8 mouse cellular contexts compared by ENCODE assay signal in the genomic region with DNA sequence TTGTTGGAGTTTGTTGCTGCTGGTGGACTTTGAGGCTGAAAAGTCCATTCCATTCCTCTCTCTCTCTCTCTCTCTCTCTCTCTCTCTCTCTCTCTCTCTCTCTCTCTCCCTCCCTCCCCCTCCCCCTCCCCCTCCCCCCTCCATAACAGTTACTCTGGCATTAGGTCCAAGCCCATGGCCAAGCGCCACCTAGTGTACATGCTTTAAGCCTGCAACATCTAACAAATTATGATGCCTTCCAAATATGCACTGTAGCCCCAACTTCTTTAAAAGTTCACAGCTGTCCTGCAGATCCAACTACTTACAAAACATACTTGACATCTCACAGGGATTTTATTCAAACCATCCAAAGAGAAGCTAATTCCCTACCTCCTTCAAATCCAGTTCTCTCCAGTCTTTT. TPM values are rescaled to one million over a fixed set of nuclear protein-coding genes. Genes with fewer than 3 reads are reported as not detected.
A peak's percentile ranks its signal among the peaks of the same experiment; 100 is the strongest.
DNase-seq lines count a peak whose midpoint lies in the region; ATAC-seq and TF ChIP-seq lines count a peak whose summit lies in the region.

No protein-coding gene starts in this region.

- WGBS in heart, embryonic 12.5 days = 60% methylated on average over 1 of the region's 1 CpGs
- 50% methylated on average over 1 of the region's 1 CpGs for WGBS in heart, embryonic 11.5 days (ENCODE audit: insufficient replicate concordance)
- 62% methylated on average over 1 of the region's 1 CpGs for WGBS in spleen, adult 2 months
- 44% methylated on average over 1 of the region's 1 CpGs for WGBS in heart, embryonic 15.5 days
- 42% methylated on average over 1 of the region's 1 CpGs for WGBS in forebrain, embryonic 11.5 days

- H3K27me3 ChIP-seq in heart, embryonic 12.5 days (replicated peaks) = no peaks in the 10 kb centered on the region
- no peaks in the 10 kb centered on the region for H3K27me3 ChIP-seq in heart, embryonic 11.5 days (ENCODE audit: control insufficient read depth, insufficient read depth, low read length)
- no peaks in the 10 kb centered on the region for H3K27me3 ChIP-seq in spleen, adult 2 months (ENCODE audit: control insufficient read depth, insufficient read depth, low read length)
- H3K27me3 ChIP-seq in heart, embryonic 15.5 days = no peaks in the 10 kb centered on the region
- no peaks in the 10 kb centered on the region for H3K27me3 ChIP-seq in forebrain, embryonic 11.5 days (ENCODE audit: control insufficient read depth, insufficient read depth, low read length)

- H3K9me3 ChIP-seq in heart, embryonic 12.5 days (replicated peaks) = no peaks in the 10 kb centered on the region
- H3K9me3 ChIP-seq in heart, embryonic 11.5 days (replicated peaks; ENCODE audit: control insufficient read depth, low read length) = no peaks in the 10 kb centered on the region
- H3K9me3 ChIP-seq in heart, embryonic 15.5 days (replicated peaks) = no peaks in the 10 kb centered on the region
- no peaks in the 10 kb centered on the region for H3K9me3 ChIP-seq in forebrain, embryonic 11.5 days (ENCODE audit: control insufficient read depth, low read length)

- no peak overlapping the region for H3K4me3 ChIP-seq in heart, embryonic 12.5 days
- no peak overlapping the region for H3K4me3 ChIP-seq in heart, embryonic 11.5 days (ENCODE audit: low read depth, low read length)
- H3K4me3 ChIP-seq in spleen, adult 2 months (ENCODE audit: extremely low read depth, insufficient read depth, insufficient read length) = no peak overlapping the region
- no peak overlapping the region for H3K4me3 ChIP-seq in heart, embryonic 15.5 days
- no peak overlapping the region for H3K4me3 ChIP-seq in forebrain, embryonic 11.5 days (ENCODE audit: low read depth, low read length)

- no peak overlapping the region for H3K4me2 ChIP-seq in heart, embryonic 12.5 days
- no peak overlapping the region for H3K4me2 ChIP-seq in heart, embryonic 11.5 days
- H3K4me2 ChIP-seq in heart, embryonic 15.5 days = no peak overlapping the region
- H3K4me2 ChIP-seq in forebrain, embryonic 11.5 days (ENCODE audit: low read depth, low read length, severe bottlenecking) = no peak overlapping the region

- H3K36me3 ChIP-seq in heart, embryonic 12.5 days = peaks cover 10% of the 10 kb centered on the region
- no peaks in the 10 kb centered on the region for H3K36me3 ChIP-seq in heart, embryonic 11.5 days (ENCODE audit: control insufficient read depth, insufficient read depth, low read length)
- H3K36me3 ChIP-seq in spleen, adult 2 months (ENCODE audit: control insufficient read depth, insufficient read depth, low read length) = no peaks in the 10 kb centered on the region
- H3K36me3 ChIP-seq in heart, embryonic 15.5 days = peaks cover 7% of the 10 kb centered on the region
- H3K36me3 ChIP-seq in forebrain, embryonic 11.5 days (ENCODE audit: control insufficient read depth, insufficient read depth, low read length) = no peaks in the 10 kb centered on the region

- peak; percentile 16; the same call in 1 of the 2 replicates for TF ChIP-seq CTCF in spleen, adult 2 months (IDR thresholded peaks at IDR 0.05; ENCODE audit: extremely low read depth, insufficient read depth, insufficient read length, insufficient replicate concordance)

- peaks cover 29% of the 10 kb centered on the region for H3K4me1 ChIP-seq in heart, embryonic 12.5 days (replicated peaks)
- H3K4me1 ChIP-seq in heart, embryonic 11.5 days (ENCODE audit: control insufficient read depth, insufficient read depth, low read length) = peaks cover 11% of the 10 kb centered on the region
- no peaks in the 10 kb centered on the region for H3K4me1 ChIP-seq in spleen, adult 2 months (ENCODE audit: control insufficient read depth, insufficient read depth, insufficient read length)
- peaks cover 21% of the 10 kb centered on the region for H3K4me1 ChIP-seq in heart, embryonic 15.5 days (replicated peaks)
- H3K4me1 ChIP-seq in forebrain, embryonic 11.5 days (replicated peaks; ENCODE audit: control insufficient read depth, insufficient read depth, low read length) = peaks cover 3% of the 10 kb centered on the region; the same call in 1 of the 2 replicates

- H3K27ac ChIP-seq in heart, embryonic 12.5 days (ENCODE audit: poor library complexity, severe bottlenecking) = peak overlapping the region; percentile 91; the same call in 1 of the 2 replicates
- H3K27ac ChIP-seq in heart, embryonic 11.5 days (ENCODE audit: low read depth, low read length) = no peak overlapping the region
- H3K27ac ChIP-seq in spleen, adult 2 months (ENCODE audit: insufficient read depth, low read length) = no peak overlapping the region
- H3K27ac ChIP-seq in heart, embryonic 15.5 days = 0 out of 2 replicates have a peak overlapping the region, but pooled peaks have one; percentile 93
- H3K27ac ChIP-seq in forebrain, embryonic 11.5 days (ENCODE audit: low read depth, low read length) = no peak overlapping the region

- H3K9ac ChIP-seq in heart, embryonic 12.5 days = no peak overlapping the region
- H3K9ac ChIP-seq in heart, embryonic 11.5 days (ENCODE audit: low read depth, low read length) = no peak overlapping the region
- no peak overlapping the region for H3K9ac ChIP-seq in heart, embryonic 15.5 days
- H3K9ac ChIP-seq in forebrain, embryonic 11.5 days (ENCODE audit: low read length) = no peak overlapping the region

- no peak for TF ChIP-seq POLR2A in spleen, adult 2 months (IDR thresholded peaks at IDR 0.05; ENCODE audit: low read depth, low read length)

- no peak for ATAC-seq in heart, embryonic 12.5 days (ENCODE audit: insufficient number of reproducible peaks, low FRiP score)
- no peak for ATAC-seq in heart, embryonic 11.5 days (replicated peaks; ENCODE audit: insufficient number of reproducible peaks, low FRiP score, low TSS enrichment)
- no peak for ATAC-seq in heart, embryonic 15.5 days (replicated peaks; ENCODE audit: insufficient number of reproducible peaks, insufficient read depth, low FRiP score, low read depth)
- no peak for ATAC-seq in forebrain, embryonic 11.5 days (replicated peaks; ENCODE audit: low FRiP score)

- DNase-seq in spleen, adult 2 months (ENCODE audit: low read depth in 1 of 2, low spot score in 2 of 2) = no peak
- no peak for DNase-seq in spleen, postnatal 36 days (ENCODE audit: low spot score in 2 of 2)
- peak; percentile 69 for DNase-seq in thymus, postnatal 4 days
- DNase-seq in frontal cortex, postnatal 36 days (ENCODE audit: low spot score in 2 of 2) = no peak
- no peak for DNase-seq in forebrain, embryonic 11.5 days (ENCODE audit: low spot score)

RNA-seq across cellular contexts. Expression of gene F3, which starts 14.1 kb away (rescaled TPM):
- 6.3 and 9.1 TPM in 2 replicates for polyA plus RNA-seq in heart, embryonic 12.5 days (2016; fragmentation: Nextera tagmentation; extraction: Ambion mirVana)
- 7.8 and 9.7 TPM in 2 replicates for polyA plus RNA-seq in heart, embryonic 11.5 days (2014; fragmentation: Nextera tagmentation; extraction: Ambion mirVana)
- 3.1 and 3.4 TPM in 2 replicates for polyA plus RNA-seq in spleen, adult 2 months (2012; rRNA removed)
- 7.7 and 10.7 TPM in 2 replicates for polyA plus RNA-seq in heart, embryonic 15.5 days (2015; fragmentation: Nextera tagmentation; extraction: Ambion mirVana)
- 8.0 and 9.2 TPM in 2 replicates for polyA plus RNA-seq in forebrain, embryonic 11.5 days (2014; fragmentation: Nextera tagmentation; extraction: Ambion mirVana)

Comparison
In these comparisons a context has a peak if more than half of its experiments do, and no peak if none do; other contexts are left out.
1. H3K27ac ChIP-seq: peak in heart, embryonic 12.5 days (single experiment) and heart, embryonic 15.5 days (single experiment); none in heart, embryonic 11.5 days (single experiment), spleen, adult 2 months (single experiment) and forebrain, embryonic 11.5 days (single experiment).